Mouse (Mus musculus): ENCODE results near the gene Zswim9.

DNA sequence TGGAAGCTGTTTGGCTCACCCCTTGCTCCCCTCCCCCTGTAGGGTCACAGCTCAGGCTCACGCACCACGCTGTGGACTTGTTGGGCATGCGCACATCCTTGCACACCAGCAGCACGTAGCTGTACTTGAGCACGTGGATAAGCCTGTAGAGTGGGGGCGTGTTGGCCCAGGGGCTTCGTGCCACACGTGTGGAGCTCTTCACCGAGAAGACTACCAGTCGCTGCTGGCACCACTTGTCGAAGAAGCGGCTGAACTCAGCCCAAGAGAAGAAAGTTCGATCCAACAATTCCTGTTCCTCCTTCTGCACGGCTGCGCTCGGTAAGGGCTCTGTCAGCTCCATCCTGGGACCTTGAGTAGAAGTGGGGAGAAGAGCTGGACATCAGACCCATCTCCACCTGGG is 1.4 kb downstream of the Zswim9 start, which contains the start of gene Lig1:
- TF ChIP-seq CTCF (IDR thresholded peaks at IDR 0.05; ENCODE audit: borderline replicate concordance, extremely low read depth, insufficient read depth, insufficient read length): no peak
- TF ChIP-seq POLR2A (IDR thresholded peaks at IDR 0.05; ENCODE audit: borderline replicate concordance, extremely low read depth, insufficient read depth, insufficient read length, poor library complexity, severe bottlenecking): no peak

All from brain, embryonic 14.5 days (tissue).